Mouse (Mus musculus) layer of hippocampus, postnatal 36 days (tissue): ENCODE measurements around the gene Nfia. TPM values are rescaled to one million over a fixed set of nuclear protein-coding genes. Genes with fewer than 3 reads are reported as not detected.

Experiments used
- DNase-seq, 2 experiments: peaks; one replicate each; pipeline ENCODE4 v3.0.0; 2022
- total RNA-seq, 2 experiments: library from RNA; stranded (reverse); gene quantifications; 2 replicates each; pipeline ENCODE4 v1.2.3; 2021

Gene Nfia
- total RNA-seq, 2 experiments from 2014 or later, result 103 to 121 TPM

- DNase-seq, result peak in 1 of 2 experiments; percentile 27
These were observed 10.7 kb downstream of the Nfia start for GRCm38 (mm10) chr4:97783073-97783879.

- DNase-seq, result no peak
These were observed 11.7 kb downstream of the Nfia start for GRCm38 (mm10) chr4:97784236-97784635.

- DNase-seq, result peak; percentile 34 to 36
These were observed 13.2 kb downstream of the Nfia start for GRCm38 (mm10) chr4:97785547-97786271.

GRCm38 (mm10) chr4:97786571-97786970 lies 14.0 kb downstream of the Nfia start:
- DNase-seq, result no peak

GRCm38 (mm10) chr4:97787515-97787914 lies 15.0 kb downstream of the Nfia start:
- peak in 1 of 2 experiments; percentile 38 for DNase-seq

- DNase-seq, result no peak
These were observed 16.0 kb downstream of the Nfia start for GRCm38 (mm10) chr4:97788537-97788936.

- no peak for DNase-seq
These were observed 21.4 kb downstream of the Nfia start for GRCm38 (mm10) chr4:97793931-97794330.

GRCm38 (mm10) chr4:97794865-97795264 lies 22.3 kb downstream of the Nfia start:
- no peak for DNase-seq

- peak in 1 of 2 experiments; percentile 36 for DNase-seq
These were observed 23.4 kb downstream of the Nfia start for GRCm38 (mm10) chr4:97795957-97796356.

- DNase-seq, result no peak
These were observed 24.0 kb downstream of the Nfia start for GRCm38 (mm10) chr4:97796505-97796904.

- no peak for DNase-seq
These were observed 31.3 kb downstream of the Nfia start for GRCm38 (mm10) chr4:97803791-97804190.

- DNase-seq, result no peak
These were observed 32.1 kb downstream of the Nfia start for GRCm38 (mm10) chr4:97804638-97805037.

- no peak for DNase-seq
These were observed 32.7 kb downstream of the Nfia start for GRCm38 (mm10) chr4:97805255-97805654.

- no peak for DNase-seq
These were observed 33.6 kb downstream of the Nfia start for GRCm38 (mm10) chr4:97805896-97806808.

- DNase-seq, result no peak
These were observed 34.4 kb downstream of the Nfia start for GRCm38 (mm10) chr4:97806924-97807323.

- no peak for DNase-seq
These were observed 36.4 kb downstream of the Nfia start for GRCm38 (mm10) chr4:97808885-97809284.

- DNase-seq, result no peak
These were observed 37.2 kb downstream of the Nfia start for GRCm38 (mm10) chr4:97809582-97810295.

GRCm38 (mm10) chr4:97810348-97810939 lies 37.9 kb downstream of the Nfia start:
- no peak for DNase-seq

- DNase-seq, result no peak
These were observed 40.5 kb downstream of the Nfia start for GRCm38 (mm10) chr4:97813035-97813434.

- DNase-seq, result no peak
These were observed 41.5 kb downstream of the Nfia start for GRCm38 (mm10) chr4:97813996-97814395.

- DNase-seq, result no peak
These were observed 42.0 kb downstream of the Nfia start for GRCm38 (mm10) chr4:97814515-97814914.

GRCm38 (mm10) chr4:97816001-97816400 lies 43.5 kb downstream of the Nfia start:
- DNase-seq, result no peak
